Mouse (Mus musculus): ENCODE measurements around the gene Arhgap23. TPM values are rescaled to one million over a fixed set of nuclear protein-coding genes. Genes with fewer than 3 reads are reported as not detected.

Arhgap23 gene
- polyA plus RNA-seq, 1 experiment, result 14.9 TPM

GRCm38 (mm10) chr11:97530961-97531360, 115.6 kb downstream of the Arhgap23 start:
- no peak for TF ChIP-seq CTCF (conservative IDR thresholded peaks at IDR 0.05; ENCODE audit: insufficient read depth, insufficient read length, low read depth, low read length)
- no peak for TF ChIP-seq POLR2A (IDR thresholded peaks at IDR 0.05; ENCODE audit: low read depth, low read length)
- WGBS, result 72% methylated on average over 5 of the region's 5 CpGs
- Histone ChIP-seq H3K4me3 (ENCODE audit: insufficient read depth, low read depth, low read length) (no peak overlapping the region), H3K27me3 (replicated peaks; ENCODE audit: control insufficient read depth, insufficient read depth, low read length) (no peaks in the 10 kb centered on the region), H3K36me3 (ENCODE audit: control insufficient read depth, insufficient read depth, low read length) (no peaks in the 10 kb centered on the region), H3K4me1 (ENCODE audit: control insufficient read depth, insufficient read depth, low read length) (no peaks in the 10 kb centered on the region; the same call in 1 of the 2 replicates), H3K27ac (ENCODE audit: insufficient read depth, low read depth, low read length) (no peak overlapping the region)
- DNase-seq, result no peak

- no peak overlapping the region for H3K27ac ChIP-seq (ENCODE audit: insufficient read depth, low read depth, low read length)
- WGBS, result 5% methylated on average over 46 of the region's 46 CpGs
- no peaks in the 10 kb centered on the region for H3K27me3 ChIP-seq (replicated peaks; ENCODE audit: control insufficient read depth, insufficient read depth, low read length)
- DNase-seq, result peak; percentile 89
- H3K4me1 ChIP-seq (ENCODE audit: control insufficient read depth, insufficient read depth, low read length), result no peaks in the 10 kb centered on the region; the same call in 1 of the 2 replicates
- peak overlapping the region; percentile 30 for H3K4me3 ChIP-seq (ENCODE audit: insufficient read depth, low read depth, low read length)
- TF ChIP-seq POLR2A (IDR thresholded peaks at IDR 0.05; ENCODE audit: low read depth, low read length) (no peak), CTCF (conservative IDR thresholded peaks at IDR 0.05; ENCODE audit: insufficient read depth, insufficient read length, low read depth, low read length) (peak; percentile 94)
- no peaks in the 10 kb centered on the region for H3K36me3 ChIP-seq (ENCODE audit: control insufficient read depth, insufficient read depth, low read length)
Observed at GRCm38 (mm10) chr11:97531381-97532260, 116.3 kb downstream of the Arhgap23 start.

DNA sequence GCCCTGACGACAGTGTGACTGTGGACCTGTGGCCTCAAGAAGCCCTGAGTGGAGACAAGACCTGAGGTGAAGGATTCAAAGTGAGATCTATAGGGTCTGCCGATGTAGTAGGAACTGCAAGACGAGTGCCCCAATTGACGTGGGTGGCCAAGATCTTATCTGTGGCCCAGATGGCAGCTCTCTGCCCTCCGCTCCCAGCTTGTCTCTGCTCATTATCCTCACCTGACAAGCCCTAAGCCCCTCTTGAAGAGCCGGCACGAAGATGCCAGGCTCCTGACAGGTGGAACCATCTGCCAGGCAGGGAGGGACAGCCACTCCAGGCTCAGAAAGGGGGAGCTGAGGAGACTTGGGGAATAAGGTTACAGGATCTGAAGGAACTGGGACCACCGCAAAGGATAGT, 117.0 kb downstream of the Arhgap23 start:
- Histone ChIP-seq H3K27me3 (replicated peaks; ENCODE audit: control insufficient read depth, insufficient read depth, low read length) (no peaks in the 10 kb centered on the region), H3K4me3 (ENCODE audit: insufficient read depth, low read depth, low read length) (no peak overlapping the region), H3K27ac (ENCODE audit: insufficient read depth, low read depth, low read length) (no peak overlapping the region), H3K4me1 (ENCODE audit: control insufficient read depth, insufficient read depth, low read length) (peaks cover 7% of the 10 kb centered on the region; the same call in 1 of the 2 replicates), H3K36me3 (ENCODE audit: control insufficient read depth, insufficient read depth, low read length) (no peaks in the 10 kb centered on the region)
- DNase-seq, result no peak
- TF ChIP-seq POLR2A (IDR thresholded peaks at IDR 0.05; ENCODE audit: low read depth, low read length), result no peak
- TF ChIP-seq CTCF (conservative IDR thresholded peaks at IDR 0.05; ENCODE audit: insufficient read depth, insufficient read length, low read depth, low read length), result no peak
- 57% methylated on average over 8 of the region's 8 CpGs for WGBS

- H3K27me3 ChIP-seq (replicated peaks; ENCODE audit: control insufficient read depth, insufficient read depth, low read length), result no peaks in the 10 kb centered on the region
- no peak overlapping the region for H3K4me3 ChIP-seq (ENCODE audit: insufficient read depth, low read depth, low read length)
- H3K4me1 ChIP-seq (ENCODE audit: control insufficient read depth, insufficient read depth, low read length), result peaks cover 7% of the 10 kb centered on the region; the same call in 1 of the 2 replicates
- 43% methylated on average over 20 of the region's 20 CpGs for WGBS
- no peaks in the 10 kb centered on the region for H3K36me3 ChIP-seq (ENCODE audit: control insufficient read depth, insufficient read depth, low read length)
- no peak for DNase-seq
- no peak overlapping the region for H3K27ac ChIP-seq (ENCODE audit: insufficient read depth, low read depth, low read length)
- no peak for TF ChIP-seq CTCF (conservative IDR thresholded peaks at IDR 0.05; ENCODE audit: insufficient read depth, insufficient read length, low read depth, low read length)
- no peak for TF ChIP-seq POLR2A (IDR thresholded peaks at IDR 0.05; ENCODE audit: low read depth, low read length)
Observed at GRCm38 (mm10) chr11:97532950-97533582, 117.7 kb downstream of the Arhgap23 start.

- no peaks in the 10 kb centered on the region for H3K27me3 ChIP-seq (replicated peaks; ENCODE audit: control insufficient read depth, insufficient read depth, low read length)
- no peak overlapping the region for H3K4me3 ChIP-seq (ENCODE audit: insufficient read depth, low read depth, low read length)
- no peak overlapping the region for H3K27ac ChIP-seq (ENCODE audit: insufficient read depth, low read depth, low read length)
- 62% methylated on average over 7 of the region's 7 CpGs for WGBS
- no peak for DNase-seq
- peaks cover 7% of the 10 kb centered on the region; the same call in 1 of the 2 replicates for H3K4me1 ChIP-seq (ENCODE audit: control insufficient read depth, insufficient read depth, low read length)
- H3K36me3 ChIP-seq (ENCODE audit: control insufficient read depth, insufficient read depth, low read length), result no peaks in the 10 kb centered on the region
- TF ChIP-seq CTCF (conservative IDR thresholded peaks at IDR 0.05; ENCODE audit: insufficient read depth, insufficient read length, low read depth, low read length) (no peak), POLR2A (IDR thresholded peaks at IDR 0.05; ENCODE audit: low read depth, low read length) (no peak)
Observed at GRCm38 (mm10) chr11:97533653-97534052, 118.3 kb downstream of the Arhgap23 start.

GRCm38 (mm10) chr11:97534442-97535307, 119.3 kb downstream of the Arhgap23 start:
- Histone ChIP-seq H3K4me3 (ENCODE audit: insufficient read depth, low read depth, low read length) (no peak overlapping the region), H3K27ac (ENCODE audit: insufficient read depth, low read depth, low read length) (no peak overlapping the region), H3K27me3 (replicated peaks; ENCODE audit: control insufficient read depth, insufficient read depth, low read length) (no peaks in the 10 kb centered on the region), H3K4me1 (ENCODE audit: control insufficient read depth, insufficient read depth, low read length) (0 out of 2 replicates have a peak, but pooled peaks cover 7% of the 10 kb centered on the region), H3K36me3 (ENCODE audit: control insufficient read depth, insufficient read depth, low read length) (no peaks in the 10 kb centered on the region)
- WGBS, result 42% methylated on average over 95 of the region's 95 CpGs
- no peak for DNase-seq
- TF ChIP-seq CTCF (conservative IDR thresholded peaks at IDR 0.05; ENCODE audit: insufficient read depth, insufficient read length, low read depth, low read length) (no peak), POLR2A (IDR thresholded peaks at IDR 0.05; ENCODE audit: low read depth, low read length) (no peak)

Measured in kidney, adult 2 months (tissue).